Comparison of ENCODE assay signal across 17 mouse cellular contexts in the genomic region with DNA sequence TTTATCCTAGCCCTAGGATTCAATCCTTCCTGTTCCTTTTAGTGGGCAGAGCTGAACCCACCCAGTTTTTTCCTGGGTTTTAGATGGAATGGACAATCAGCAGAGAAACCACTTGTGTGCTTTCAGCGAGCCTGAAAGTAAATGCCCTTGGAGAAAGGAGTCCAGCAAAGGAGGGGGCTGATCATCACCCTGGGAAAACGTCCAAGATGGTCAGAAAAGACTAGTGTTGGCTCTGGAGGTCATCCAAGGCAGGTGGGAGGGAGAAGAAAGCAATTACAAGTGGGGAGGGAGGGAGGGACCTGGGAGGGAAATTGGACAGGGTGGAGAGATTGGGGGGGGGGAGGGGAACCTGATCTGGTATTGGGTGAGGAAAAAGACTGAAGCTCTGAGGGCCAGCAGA. TPM values are rescaled to one million over a fixed set of nuclear protein-coding genes. Genes with fewer than 3 reads are reported as not detected.
DNase-seq lines count a peak whose midpoint lies in the region; ATAC-seq and TF ChIP-seq lines count a peak whose summit lies in the region.
"Had no signal": no experiment of that assay in that cellular context is flagged by ENCODE, and none has a peak within 500 bp of the region (broad histone marks: within the 10 kb centered on the region; RNA-seq: fewer than 3 reads in every experiment).

No protein-coding gene starts in this region.

- no peak overlapping the region for H3K4me3 ChIP-seq in heart, adult 2 months
- H3K4me3 ChIP-seq: embryonic facial prominence, embryonic 12.5 days; hindbrain, embryonic 12.5 days had no signal

- no peak for TF ChIP-seq POLR2A in heart, adult 2 months (IDR thresholded peaks at IDR 0.05; ENCODE audit: insufficient read depth, low read depth, low read length)

- TF ChIP-seq EP300 in heart, adult 2 months (IDR thresholded peaks at IDR 0.05; ENCODE audit: insufficient read depth, low read depth, low read length), result no peak

- WGBS in heart, adult 2 months, result 9% methylated on average over 2 of the region's 2 CpGs

- peak; percentile 28 for DNase-seq in adrenal gland, adult 2 months
- no peak for DNase-seq in adrenal gland, adult 8-10 months
- no peak for DNase-seq in heart, adult 2 months
- DNase-seq in heart, postnatal 14 days, result no peak
- peak; percentile 37 for DNase-seq in left cerebral cortex, postnatal 4 days
- no peak for DNase-seq in left cerebral cortex, adult 11 months (ENCODE audit: low spot score)
- DNase-seq in adrenal gland, postnatal 36 days, result peak; percentile 29 to 42
- DNase-seq: cerebellum, adult 9-11 months; liver; lung, postnatal 4 days; right cerebral cortex, postnatal 25 days; thymus, postnatal 25 days had no signal

- no peak for ATAC-seq in activated CD4-positive, CD25-positive, alpha-beta regulatory T cell, adult 4 months
- ATAC-seq: intestine, postnatal 0 days had no signal

- no peak for TF ChIP-seq CTCF in heart, adult 2 months (IDR thresholded peaks at IDR 0.05)

- no peaks in the 10 kb centered on the region for H3K27me3 ChIP-seq in heart, adult 2 months (ENCODE audit: control insufficient read depth, insufficient read depth, low read length)
- H3K27me3 ChIP-seq: embryonic facial prominence, embryonic 12.5 days; hindbrain, embryonic 12.5 days had no signal

- H3K36me3 ChIP-seq in heart, adult 2 months (ENCODE audit: control insufficient read depth, insufficient read depth, low read length), result no peaks in the 10 kb centered on the region
- H3K36me3 ChIP-seq: embryonic facial prominence, embryonic 12.5 days; hindbrain, embryonic 12.5 days had no signal

- no peaks in the 10 kb centered on the region for H3K79me2 ChIP-seq in heart, adult 2 months (replicated peaks; ENCODE audit: control insufficient read depth, insufficient read depth, low read length)

- peaks cover 16% of the 10 kb centered on the region for H3K4me1 ChIP-seq in heart, adult 2 months (ENCODE audit: control insufficient read depth, insufficient read depth, low read length)

- H3K27ac ChIP-seq in heart, adult 2 months, result peak overlapping the region; percentile 68
- H3K27ac ChIP-seq: embryonic facial prominence, embryonic 12.5 days; hindbrain, embryonic 12.5 days had no signal

- no peak overlapping the region for H3K9ac ChIP-seq in heart, adult 2 months (ENCODE audit: low read depth, low read length)
- H3K9ac ChIP-seq: embryonic facial prominence, embryonic 12.5 days; hindbrain, embryonic 12.5 days had no signal

- intact Hi-C loops in heart, adult 2 months (cut with DNase I), result loop anchor here (5.0 kb wide), 3 partner anchors 72 to 123 kb away; no protein-coding TSS in a partner anchor
- intact Hi-C loops in heart, postnatal 14 days (cut with DNase I), result loop anchor here (2.0 to 10.0 kb wide), 5 partner anchors 16 to 264 kb away; no protein-coding TSS in a partner anchor
- intact Hi-C loops in left cerebral cortex, postnatal 4 days (cut with DNase I), result no loop called here

RNA-seq across cellular contexts. Expression of gene Zfp366, which starts 55.6 kb away (rescaled TPM):
- 1 to 10 TPM; 4.6 TPM for total RNA-seq in adrenal gland, adult 2 months (2021)
- 1.8 and 2.9 TPM in 2 replicates for polyA plus RNA-seq in adrenal gland, adult 2 months (2012; rRNA removed)
- 1 to 10 TPM; 3.6 to 6.7 (median 5.0) TPM for total RNA-seq in adrenal gland, adult 8-10 months (2022)
- total RNA-seq in heart, adult 2 months (2021), result 10 to 100 TPM in 1 of 2 experiments, 1 to 10 TPM in 1; 9.7 to 14.4 TPM
- 5.0 and 7.8 TPM in 2 replicates for polyA plus RNA-seq in heart, adult 2 months (2012; rRNA removed)
- 10 to 100 TPM; 19.7 to 21.2 TPM for total RNA-seq in heart, postnatal 14 days (2021)
- 1 to 10 TPM; 4.3 to 4.7 TPM for total RNA-seq in left cerebral cortex, postnatal 4 days (2021)
- total RNA-seq in adrenal gland, postnatal 36 days (2021), result 10 to 100 TPM in 1 of 2 experiments, 1 to 10 TPM in 1; 3.4 to 10.1 TPM
- polyA plus RNA-seq in activated CD4-positive, CD25-positive, alpha-beta regulatory T cell, adult 4 months (2017; shearing (Covaris generic)), result not detected
- total RNA-seq: monocyte, adult 5-6 weeks had no signal

Comparison
In these comparisons a context has a peak if more than half of its experiments do, and no peak if none do; other contexts are left out.
1. DNase-seq: peak in adrenal gland, adult 2 months (single experiment), left cerebral cortex, postnatal 4 days (single experiment) and adrenal gland, postnatal 36 days (2 of 2); none in adrenal gland, adult 8-10 months (single experiment), heart, adult 2 months (0 of 2), heart, postnatal 14 days (0 of 2) and left cerebral cortex, adult 11 months (single experiment).